Mouse (Mus musculus) layer of hippocampus, adult 8-10 months (tissue): ENCODE measurements around the gene Rad23b. TPM values are rescaled to one million over a fixed set of nuclear protein-coding genes. Genes with fewer than 3 reads are reported as not detected.
A peak's percentile ranks its signal among the peaks of the same experiment; 100 is the strongest.
"Not testable (repeated sequence)": the region's sequence is repeated elsewhere in the genome, so short reads cannot be mapped to it uniquely, and the experiment has no call there.

Experiments used
- DNase-seq, 2 experiments: peaks; one replicate each; pipeline ENCODE4 v3.0.0; 2022; ENCODE audit warnings: low spot score in 2 of 2
- total RNA-seq, 4 experiments: library from RNA; stranded (reverse); gene quantifications; 2 replicates each; pipeline ENCODE4 v1.2.4; 2022

The Rad23b gene
- 100 to 1,000 TPM; 171 to 185 (median 176) TPM for total RNA-seq

DNA sequence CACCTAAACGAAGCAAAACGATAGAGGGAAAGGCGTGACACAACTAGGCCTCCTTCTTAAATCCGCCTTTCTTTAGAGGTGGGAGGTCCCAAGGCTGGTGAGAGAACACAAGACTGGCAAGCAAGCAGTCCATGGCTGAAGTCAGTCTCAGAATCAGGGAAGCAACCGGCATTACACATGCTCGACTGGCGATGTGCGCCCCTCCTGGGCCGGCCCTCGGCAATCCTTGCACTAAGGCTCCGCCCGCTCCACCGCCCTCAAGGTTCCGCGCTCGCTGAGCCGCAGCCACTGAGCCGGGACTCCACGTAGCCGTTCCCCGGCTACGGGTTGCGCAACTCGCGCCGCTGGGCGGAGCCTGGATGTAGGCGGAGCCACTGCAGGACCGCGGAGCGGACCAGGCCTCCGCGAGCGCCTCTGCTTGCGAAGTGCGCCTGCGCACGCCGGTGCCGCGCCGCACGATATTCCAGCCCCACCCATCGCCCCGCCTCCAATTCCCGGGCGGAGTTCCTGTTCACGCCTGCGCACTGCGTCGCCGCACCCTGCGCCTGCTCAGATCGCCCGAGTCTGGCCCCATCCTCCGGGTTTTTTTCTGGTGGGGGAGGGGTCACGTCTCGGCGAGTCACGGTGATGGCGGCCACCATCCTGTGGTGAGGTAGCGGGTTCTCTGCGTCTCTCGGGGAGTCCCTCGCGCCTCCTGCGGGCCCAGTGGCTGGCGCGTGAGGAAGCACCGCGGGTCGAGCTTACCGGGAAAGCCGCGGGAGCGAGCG lies at the start of gene Rad23b:
Rad23b (plus strand) TSS at position 592 of the 767 bp plus-strand sequence.
- DNase-seq, result peak; percentile 99 to 100

DNA sequence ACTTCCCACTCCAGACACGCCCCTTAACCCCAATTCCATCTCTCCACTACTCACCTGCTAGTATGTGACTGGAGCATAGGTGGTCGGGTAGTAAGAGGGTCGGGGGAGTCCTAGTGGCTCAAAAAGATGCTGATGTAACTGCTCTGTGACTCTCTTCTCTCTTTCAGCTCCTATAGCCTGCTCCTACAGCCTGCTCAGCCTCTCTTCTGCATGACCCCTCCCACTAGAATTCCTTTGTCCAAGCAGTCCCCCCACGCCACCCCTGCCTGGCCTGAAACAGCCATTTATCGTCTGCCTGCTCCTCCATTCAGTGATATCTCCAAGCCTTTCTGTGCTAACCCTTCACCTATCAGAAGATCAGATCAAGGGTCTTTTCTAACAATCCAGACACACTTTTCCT lies 45.7 kb upstream of the Rad23b start:
- no peak for DNase-seq

DNA sequence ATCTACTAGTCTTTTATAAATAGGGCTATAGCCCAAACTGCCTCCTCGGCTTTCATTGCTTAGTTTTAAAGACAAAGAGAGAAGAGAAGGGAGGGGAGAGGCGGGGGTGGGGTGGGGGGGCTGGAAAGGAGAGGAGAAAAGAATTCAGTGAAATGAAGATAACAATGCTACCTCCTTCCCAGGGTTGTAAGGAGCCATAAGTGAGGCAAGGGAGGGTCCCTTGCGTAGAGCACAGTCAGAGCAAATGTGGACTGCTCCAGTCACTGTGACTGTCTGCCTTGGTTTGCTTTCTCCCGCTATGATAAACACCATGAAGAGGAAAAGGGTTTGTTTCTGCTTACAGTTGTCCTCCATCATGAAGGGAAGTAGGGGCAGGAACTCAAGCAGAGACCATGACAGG lies 43.2 kb upstream of the Rad23b start:
- no peak for DNase-seq

DNA sequence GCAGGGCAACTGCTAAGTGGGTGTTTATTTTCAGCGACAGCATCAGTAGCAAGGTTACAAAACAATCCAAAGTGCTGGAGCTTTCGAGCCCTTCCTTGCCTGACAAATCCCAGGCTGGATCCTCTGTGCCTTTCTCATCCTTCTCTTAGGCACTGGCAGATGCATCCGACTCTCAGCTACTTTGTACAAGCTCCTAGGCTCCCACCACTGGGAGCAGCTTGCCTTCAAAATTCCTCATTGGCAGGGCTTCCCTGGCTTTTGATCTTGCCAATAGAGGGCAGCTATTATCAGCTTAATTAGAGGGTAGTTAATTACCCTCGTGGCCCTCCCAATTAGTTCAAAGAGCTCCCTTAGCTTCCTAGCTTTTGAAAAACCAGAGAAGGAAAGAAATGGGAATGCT lies 33.1 kb upstream of the Rad23b start:
- no peak for DNase-seq

DNA sequence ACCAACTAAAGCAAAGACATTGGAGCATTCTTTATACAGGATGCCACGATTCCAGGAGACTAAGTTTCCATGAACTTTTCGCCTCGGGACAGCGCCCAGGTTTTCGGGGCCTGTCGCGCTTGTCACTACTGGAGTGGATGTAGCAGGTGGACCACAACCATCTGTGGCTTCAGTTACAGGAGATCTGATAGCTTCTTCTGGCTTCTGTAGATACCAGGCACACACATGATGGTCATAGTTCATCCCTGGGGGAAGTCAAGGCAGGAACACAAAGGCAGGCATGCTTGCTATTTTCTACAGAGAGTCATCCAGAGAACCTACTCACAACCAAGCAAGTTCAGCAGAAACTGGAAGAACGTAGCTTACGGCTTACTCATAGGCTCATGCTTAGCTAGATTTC lies 31.5 kb upstream of the Rad23b start:
- DNase-seq, result not testable (repeated sequence)

DNA sequence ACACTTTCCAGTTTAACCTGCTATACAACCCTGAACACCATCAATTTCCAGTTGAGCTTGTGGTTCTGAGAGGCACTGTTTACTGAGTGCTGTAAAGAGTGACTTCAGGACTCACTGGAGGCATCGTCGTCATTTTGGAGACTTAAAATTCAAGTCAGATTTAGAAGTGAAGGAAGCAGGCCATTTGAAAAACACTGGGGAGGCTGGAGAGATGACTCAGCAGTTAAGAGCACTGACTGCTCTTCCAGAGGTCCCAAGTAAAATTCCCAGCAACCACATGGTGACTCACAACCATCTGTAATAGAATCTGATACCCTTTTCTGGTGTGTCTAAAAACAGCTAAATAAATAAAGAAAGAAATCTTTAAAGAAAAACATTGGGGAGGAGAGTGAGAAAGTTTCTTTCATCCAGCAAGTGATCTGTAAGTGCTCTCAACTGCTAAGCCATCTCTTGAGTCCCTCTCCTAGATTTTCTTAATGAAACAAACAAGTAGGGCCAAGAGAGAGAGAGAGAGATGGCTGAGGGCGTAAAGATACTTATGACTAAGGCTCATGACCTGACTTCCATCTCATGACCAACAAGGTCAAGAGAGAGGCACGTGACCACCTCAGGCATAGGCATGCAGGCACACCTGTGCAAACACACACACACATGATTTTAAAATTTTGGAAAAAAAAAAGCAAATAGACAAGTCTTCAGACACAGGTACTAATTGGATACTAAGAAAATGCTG lies 23.9 kb upstream of the Rad23b start:
- no peak for DNase-seq

DNA sequence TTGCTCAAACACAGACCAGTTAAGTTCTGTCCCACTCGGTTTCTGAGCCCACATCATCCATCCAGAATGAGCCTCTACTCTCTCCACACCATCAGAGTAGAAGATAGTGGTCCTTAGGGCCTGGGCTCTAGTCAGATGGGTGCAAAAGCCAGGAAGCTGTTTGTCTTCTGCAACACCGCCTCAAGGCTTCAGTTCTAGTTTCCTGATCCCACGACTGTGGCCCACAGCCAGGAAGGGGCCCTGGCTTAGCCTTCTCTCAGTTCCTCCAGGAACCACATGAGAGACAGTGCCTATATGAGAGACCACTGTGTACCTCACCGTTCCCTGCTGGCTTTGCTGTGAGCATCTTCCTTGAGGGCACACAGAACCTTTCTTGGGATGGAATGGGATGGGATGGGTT lies 22.3 kb upstream of the Rad23b start:
- no peak for DNase-seq

DNA sequence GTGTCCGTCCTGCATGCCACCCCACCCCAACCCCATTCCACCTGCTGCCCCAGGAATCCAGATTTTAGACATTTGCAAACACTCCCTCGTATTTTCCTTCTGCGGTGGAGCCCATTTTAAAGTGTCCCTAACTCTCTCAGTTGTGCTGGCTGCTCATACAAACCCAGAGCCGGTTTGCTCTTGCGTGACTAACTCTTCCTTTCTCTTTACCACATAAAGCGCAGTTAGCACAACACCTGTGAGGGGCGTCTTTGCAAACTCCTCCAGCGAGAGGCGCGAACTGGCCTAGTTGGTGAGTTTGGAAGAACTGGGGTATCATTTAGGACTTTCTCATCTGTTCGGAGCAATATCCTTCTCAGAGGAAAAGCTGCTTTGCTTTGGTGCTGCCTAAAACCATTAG lies 21.4 kb upstream of the Rad23b start:
- DNase-seq, result no peak

DNA sequence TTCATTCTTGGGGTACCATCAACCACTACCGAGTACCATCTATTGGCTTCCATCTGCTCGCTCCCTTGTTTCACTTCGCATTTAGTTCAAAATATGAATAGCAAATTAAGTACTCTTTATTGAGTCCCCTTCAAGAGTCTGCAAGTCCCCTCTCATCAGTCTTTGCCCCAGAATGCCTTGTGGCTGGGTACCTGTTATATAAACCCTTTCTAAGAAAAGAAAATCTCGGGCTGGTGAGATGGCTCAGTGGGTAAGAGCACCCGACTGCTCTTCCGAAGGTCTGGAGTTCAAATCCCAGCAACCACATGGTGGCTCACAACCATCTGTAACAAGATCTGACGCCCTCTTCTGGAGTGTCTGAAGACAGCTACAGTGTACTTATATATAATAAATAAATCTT lies 20.9 kb upstream of the Rad23b start:
- not testable (repeated sequence) for DNase-seq

DNA sequence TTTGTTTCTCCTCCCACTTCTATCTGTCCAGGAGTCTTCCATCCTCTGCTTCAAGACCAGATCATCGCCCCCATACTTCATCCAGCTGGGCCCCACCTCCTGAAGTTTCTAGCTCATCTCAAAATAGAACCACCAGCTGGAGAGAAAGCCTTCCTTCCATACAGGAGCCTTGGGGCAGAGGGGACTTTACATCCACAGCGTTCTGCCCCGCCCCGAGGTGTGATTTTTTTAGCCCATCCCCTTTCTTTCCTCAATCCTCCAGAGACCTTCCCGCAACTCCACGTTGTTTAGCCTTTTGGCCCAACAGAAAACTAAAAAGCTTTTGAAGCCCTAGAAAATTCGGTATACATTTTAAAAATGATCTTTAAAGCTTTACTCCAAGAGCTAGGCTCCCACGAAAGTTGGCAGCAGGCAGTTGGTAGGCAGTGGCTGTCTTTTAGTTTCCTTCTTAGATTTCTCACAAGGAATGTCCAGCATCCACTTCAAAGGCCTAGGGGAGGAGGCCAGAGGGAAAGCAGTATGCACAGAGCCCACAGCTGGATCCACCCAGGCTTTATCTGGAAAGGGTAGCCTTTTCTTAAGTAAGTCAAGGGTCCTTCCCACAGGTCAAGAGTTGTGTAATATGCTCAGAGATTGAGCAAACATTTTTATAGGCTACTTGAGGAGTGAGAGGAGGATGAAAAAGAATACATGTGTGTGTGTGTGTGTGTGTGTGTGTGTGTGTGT lies 20.1 kb upstream of the Rad23b start:
- no peak for DNase-seq

DNA sequence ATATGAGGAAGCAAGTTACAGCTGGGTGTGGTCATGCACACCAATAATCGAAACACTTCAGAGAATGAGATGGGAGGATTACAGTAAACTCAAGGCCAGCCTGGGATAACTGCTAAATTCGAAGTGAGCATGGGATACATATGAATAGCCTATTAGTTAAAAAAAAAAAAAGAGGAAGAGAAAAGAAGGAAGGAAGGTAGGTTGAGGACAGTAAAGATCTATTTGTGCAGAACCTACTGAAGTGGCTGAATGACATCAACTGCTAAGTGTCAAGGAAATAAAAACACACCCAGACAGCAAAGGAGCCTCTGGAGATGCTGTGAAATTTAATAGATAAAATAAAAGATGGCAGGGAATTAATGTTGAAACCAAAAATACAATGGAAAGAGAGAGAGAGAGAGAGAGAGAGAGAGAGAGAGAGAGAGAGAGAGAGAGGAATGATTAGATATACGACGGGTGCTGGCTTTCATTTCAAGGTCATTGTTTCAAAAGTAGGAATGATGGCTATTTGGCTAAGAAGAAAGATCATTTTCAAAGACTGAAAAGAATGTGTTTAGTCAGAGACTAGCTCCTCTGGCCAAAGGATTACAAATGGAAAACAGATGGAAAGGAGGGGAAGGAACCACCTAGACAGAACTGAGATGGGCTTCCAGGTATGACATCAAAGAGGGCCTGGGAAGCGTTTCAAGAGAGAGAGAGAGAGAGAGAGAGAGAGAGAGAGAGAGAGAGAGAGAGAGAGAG lies 14.6 kb upstream of the Rad23b start:
- DNase-seq, result no peak

DNA sequence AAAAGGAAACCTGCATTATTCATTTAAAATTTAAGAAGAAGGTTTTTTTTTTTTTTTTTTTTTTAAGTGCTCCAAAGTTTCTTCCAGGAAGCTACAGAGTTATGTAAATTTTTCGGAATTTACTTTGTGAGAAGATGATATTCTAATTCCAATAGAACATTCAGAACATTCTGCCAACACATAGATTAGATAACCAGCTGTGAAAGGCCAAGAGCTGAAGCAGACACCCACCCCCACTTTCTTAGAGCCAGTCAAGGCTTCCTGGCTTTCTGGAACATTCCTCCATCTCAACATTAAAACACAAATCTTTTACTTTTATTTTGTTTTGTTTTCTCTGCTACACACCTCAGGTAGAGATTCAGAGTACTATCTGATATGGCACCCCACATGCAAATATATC lies 10.9 kb upstream of the Rad23b start:
- no peak for DNase-seq

DNA sequence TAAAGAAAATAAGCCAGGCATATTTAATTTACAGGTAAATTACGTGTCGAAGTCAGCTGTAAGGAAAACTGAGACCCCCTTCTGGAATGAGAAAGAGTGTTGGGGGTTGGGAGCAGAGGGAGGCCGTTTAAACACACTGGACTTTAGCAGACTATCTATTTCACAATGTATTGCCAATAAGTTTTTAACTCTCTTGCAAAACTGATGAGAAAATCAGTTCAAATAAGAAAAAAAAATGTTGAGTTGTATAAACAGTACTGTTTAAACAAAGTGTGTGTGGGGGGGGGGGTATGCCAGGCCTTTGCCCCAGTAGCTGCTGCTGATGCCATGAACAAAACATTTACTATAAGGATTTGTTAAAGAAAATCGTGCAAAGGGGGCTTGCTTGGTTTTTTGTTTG lies 10.5 kb upstream of the Rad23b start:
- DNase-seq, result no peak

DNA sequence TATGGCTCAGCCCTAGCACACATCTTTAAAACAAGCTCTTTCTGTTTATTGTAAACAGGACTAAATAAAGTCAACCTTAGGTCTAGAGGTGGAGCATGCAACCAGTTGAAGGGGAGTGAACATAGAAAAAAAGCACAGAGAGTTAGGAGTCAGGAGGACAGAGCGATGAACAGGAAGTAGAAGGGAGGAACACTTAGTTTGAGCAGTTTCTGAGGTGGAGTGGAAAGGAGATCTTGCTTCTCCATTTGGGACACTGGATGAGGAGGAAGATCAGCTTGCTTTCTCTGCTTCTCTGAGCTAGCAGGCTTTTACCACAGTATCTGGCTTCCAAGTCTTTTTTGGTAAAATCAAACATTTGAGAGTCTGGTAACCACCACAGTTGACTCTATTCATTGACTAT lies 8.0 kb upstream of the Rad23b start:
- DNase-seq, result no peak

DNA sequence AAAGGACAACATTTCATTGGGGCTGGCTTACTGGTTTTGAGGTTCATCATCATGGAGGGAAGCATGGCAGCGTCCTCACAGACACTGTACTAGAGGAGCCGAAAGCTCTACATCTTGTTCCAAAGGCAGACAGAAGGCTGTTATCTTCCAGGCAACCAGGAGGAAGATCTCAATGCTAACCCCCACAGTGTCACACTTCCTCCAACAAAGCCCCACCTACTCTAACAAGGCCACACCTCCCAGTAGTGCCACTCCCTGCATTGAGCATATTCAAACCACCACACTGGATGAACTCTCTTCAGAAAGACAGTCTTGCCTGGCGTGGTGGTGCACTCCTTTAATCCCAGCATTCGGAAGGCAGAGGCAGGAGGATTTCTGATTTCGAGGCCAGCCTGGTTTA lies 7.2 kb upstream of the Rad23b start:
- no peak for DNase-seq

DNA sequence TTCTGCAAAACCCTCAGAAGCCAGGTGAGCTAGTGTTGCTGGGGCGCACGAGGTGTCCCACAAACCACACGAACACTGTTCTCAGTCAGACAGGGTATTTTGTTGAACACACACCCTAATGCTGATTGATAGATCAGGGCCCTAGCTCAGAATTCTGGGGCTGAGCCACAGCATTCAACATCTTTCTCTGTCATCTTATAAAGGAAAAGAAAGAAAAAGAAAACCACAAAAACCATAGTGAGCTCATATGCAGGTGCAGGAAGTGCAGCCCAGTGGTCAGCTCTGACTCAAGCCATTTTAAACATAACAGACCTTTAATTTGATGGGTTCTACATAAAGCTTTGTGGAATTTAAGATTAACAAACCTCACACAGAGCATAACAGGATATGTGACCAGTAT lies 6.6 kb upstream of the Rad23b start:
- DNase-seq, result no peak

DNA sequence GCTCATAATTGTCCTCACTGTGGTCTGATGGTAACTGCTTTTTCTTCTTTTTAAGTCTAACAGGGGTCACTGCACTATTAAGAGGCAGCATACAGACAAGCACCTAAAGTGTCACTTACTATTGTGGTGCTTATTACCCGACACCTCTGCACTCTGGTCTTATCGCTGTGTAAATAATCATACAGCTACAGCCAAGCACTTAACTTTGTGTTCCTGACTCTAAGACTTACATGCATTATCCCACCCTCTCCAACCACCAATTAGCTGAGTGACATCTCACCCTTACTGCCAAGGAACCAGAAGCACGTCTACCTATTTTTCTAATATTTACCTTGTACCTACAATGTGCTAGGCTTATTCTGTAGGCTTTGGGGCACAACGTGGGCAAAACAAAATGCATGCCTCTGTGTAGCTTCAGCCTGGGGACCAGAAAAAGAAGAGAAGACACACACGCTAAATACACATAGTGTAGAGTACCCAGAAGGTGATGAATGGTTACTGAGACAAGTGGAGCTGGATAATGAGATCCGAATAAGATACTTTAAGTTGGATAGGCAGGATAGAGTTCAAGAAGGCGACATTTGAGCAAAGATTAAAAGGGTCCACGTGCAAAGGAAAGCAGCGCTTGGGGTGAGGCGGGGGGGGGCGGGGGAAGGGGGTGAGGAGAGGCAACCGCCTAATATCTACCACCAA lies 938 bp upstream of the Rad23b start:
- DNase-seq, result no peak

DNA sequence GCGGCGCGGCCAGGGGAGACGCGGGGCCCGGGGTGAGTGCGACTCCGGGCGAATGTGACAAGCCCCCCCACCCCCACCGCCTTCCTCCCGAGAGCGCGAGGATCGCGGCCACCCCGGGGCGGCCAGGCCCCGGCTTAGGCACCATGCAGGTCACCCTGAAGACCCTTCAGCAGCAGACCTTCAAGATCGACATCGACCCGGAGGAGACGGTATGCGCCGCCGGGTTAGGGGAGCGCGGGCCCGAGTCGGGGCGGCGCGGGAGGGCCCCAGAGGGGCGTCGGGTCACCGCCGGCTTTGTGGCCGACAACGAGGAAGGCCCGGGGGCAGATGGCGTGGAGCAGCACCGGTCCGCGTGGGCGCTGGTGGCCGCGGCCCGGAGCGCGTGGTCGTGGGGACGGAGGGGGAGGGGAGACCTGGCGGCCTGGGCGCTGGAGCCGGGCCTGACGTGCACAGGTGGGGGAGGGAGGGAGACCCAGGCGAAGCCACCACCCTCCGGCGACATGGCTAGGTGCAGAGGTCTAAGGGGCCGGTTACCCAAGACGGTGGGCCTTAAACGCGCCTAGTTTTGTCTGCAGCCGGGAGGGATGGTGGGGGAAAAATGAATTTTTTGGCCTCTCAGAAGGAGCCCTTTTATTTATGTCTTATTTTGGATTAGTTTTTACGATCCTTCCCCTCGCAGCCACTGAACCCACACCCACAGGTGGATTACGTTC lies 532 bp downstream of the Rad23b start:
- DNase-seq, result no peak

DNA sequence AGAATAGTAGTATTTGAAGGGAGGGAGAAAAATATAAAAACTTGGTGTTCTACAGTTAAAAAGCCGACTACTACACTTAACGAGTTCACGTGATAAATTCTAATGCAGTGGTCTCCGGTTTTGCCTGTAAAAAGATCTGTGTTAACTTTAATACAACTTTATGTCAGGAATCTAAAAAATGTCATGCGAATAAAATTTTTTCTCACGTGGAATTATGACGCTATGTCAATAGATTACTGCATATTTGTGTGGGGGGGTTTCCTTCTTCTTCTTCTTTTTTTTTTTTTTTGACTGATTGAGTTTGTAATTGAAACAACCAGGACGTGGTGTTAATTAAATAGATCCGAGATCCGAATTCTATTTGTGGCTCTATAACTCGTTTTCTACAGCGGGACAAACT lies 1.2 kb downstream of the Rad23b start:
- no peak for DNase-seq

DNA sequence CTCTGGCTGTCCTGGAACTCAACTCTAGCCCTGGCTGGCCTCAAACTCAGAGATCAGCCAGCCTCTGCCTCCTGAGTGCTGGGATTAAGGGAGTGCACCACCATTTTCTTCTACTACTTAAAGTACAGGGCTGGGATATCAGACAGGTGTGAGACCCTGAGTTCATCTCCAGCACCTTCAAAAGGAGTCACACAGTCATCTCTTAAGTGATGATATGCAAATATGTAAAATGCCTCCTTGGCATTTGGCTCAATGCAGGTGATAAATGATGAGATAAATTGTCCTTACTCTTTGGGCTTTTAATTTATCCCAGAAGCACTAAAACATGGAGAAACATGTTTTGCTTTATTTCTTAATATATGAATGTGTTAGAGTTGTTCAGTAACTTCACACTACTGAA lies 2.0 kb downstream of the Rad23b start:
- DNase-seq, result no peak
